Mouse (Mus musculus) ES-E14 (cell line): ENCODE data around the gene Magea6.
"Not testable (repeated sequence)": the region's sequence is repeated elsewhere in the genome, so short reads cannot be mapped to it uniquely, and the experiment has no call there.

Experiments used
- CHD2 ChIP-seq: IDR thresholded peaks from 2 replicates; pipeline ENCODE4 v1.6.1; 2014; ENCODE audit warnings: mild to moderate bottlenecking, low read depth, low read length, inconsistent platforms
- HCFC1 ChIP-seq: IDR thresholded peaks from 2 replicates; pipeline ENCODE4 v1.6.1; 2012; ENCODE audit warnings: low read length, inconsistent platforms, borderline replicate concordance; ENCODE audit not compliant: insufficient read depth
- ZC3H11A ChIP-seq: IDR thresholded peaks from 2 replicates; pipeline ENCODE4 v1.6.1; 2012; ENCODE audit warnings: low read depth, mild to moderate bottlenecking, inconsistent platforms, low read length, borderline replicate concordance
- ZNF384 ChIP-seq: IDR thresholded peaks from 2 replicates; pipeline ENCODE4 v1.6.1; 2012; ENCODE audit warnings: low read depth, low read length, inconsistent platforms

GRCm38 (mm10) chrX:154890167-154890566, 45.6 kb downstream of the Magea6 start, which contains the start of gene Cldn34b1:
- TF ChIP-seq ZC3H11A, ZNF384, HCFC1, CHD2: not testable (repeated sequence)
